Mouse (Mus musculus): Measurements from ENCODE around the gene Gcnt2. TPM values are rescaled to one million over a fixed set of nuclear protein-coding genes. Genes with fewer than 3 reads are reported as not detected.

Gcnt2 gene
- polyA plus RNA-seq, 1 experiment: not detected

GRCm38 (mm10) chr13:40898698-40899097 lies 39.1 kb downstream of the Gcnt2 start:
- TF ChIP-seq POLR2A (IDR thresholded peaks at IDR 0.05; ENCODE audit: insufficient read depth, low read depth, low read length) (no peak), CTCF (IDR thresholded peaks at IDR 0.05; ENCODE audit: insufficient read depth, low read depth, low read length) (no peak)
- WGBS: 87% methylated on average over 4 of the region's 4 CpGs
- H3K4me3 ChIP-seq (ENCODE audit: insufficient read depth, low read depth, low read length): no peak overlapping the region
- H3K27ac ChIP-seq (ENCODE audit: insufficient read depth, low read depth, low read length): no peak overlapping the region
- no peaks in the 10 kb centered on the region for H3K4me1 ChIP-seq (ENCODE audit: control insufficient read depth, insufficient read depth, low read length)

GRCm38 (mm10) chr13:40899349-40899993 lies 39.9 kb downstream of the Gcnt2 start:
- 88% methylated on average over 8 of the region's 8 CpGs for WGBS
- no peaks in the 10 kb centered on the region for H3K4me1 ChIP-seq (ENCODE audit: control insufficient read depth, insufficient read depth, low read length)
- TF ChIP-seq CTCF (IDR thresholded peaks at IDR 0.05; ENCODE audit: insufficient read depth, low read depth, low read length): no peak
- TF ChIP-seq POLR2A (IDR thresholded peaks at IDR 0.05; ENCODE audit: insufficient read depth, low read depth, low read length): no peak
- no peak overlapping the region for H3K27ac ChIP-seq (ENCODE audit: insufficient read depth, low read depth, low read length)
- H3K4me3 ChIP-seq (ENCODE audit: insufficient read depth, low read depth, low read length): no peak overlapping the region

DNA sequence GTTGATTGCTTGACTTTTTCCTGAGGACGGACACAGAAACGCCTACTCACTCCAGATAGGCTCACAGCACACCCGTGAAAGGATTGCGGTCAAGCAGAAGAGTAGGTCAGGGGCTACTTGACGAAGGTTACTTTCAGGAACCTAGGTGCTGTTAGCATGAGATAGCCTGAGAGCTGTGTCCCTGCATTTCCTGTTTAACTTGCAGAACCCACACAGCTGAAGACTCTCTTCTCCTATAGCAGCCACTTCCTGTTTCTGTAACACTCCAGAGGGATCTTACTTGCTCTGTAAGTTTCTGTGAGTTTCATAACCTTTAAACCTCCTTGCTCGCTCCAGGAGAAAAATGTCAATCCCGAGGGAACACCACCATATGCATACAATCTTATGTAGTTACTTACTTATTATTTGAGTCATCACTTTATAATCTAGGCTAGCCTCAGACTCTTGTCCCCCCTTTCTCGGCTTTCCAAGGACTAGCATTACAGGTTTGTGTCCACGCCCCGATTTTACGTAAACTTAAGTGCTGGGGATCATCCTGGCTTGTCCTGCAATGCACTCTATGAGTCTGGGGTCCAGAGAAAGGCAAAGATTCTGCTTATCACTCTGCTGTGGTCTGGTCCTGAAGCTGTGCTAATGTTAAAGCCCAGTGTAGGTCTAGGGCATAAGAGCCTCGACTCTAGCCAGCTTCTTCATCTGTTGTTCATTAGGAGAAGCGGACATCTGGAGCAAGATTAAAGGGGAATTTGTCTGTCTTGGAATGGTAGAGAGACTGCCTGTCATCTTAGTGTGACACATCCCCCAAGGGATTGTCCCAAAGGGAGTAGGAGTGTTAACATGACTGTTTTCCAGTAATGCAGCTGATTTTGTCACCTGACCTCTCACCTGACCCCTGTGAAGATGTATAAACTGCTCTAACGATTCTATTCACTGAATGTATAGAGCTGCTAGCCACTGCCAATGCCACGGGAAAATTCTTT lies 40.7 kb downstream of the Gcnt2 start:
- Histone ChIP-seq H3K4me3 (ENCODE audit: insufficient read depth, low read depth, low read length) (no peak overlapping the region), H3K27ac (ENCODE audit: insufficient read depth, low read depth, low read length) (no peak overlapping the region), H3K4me1 (ENCODE audit: control insufficient read depth, insufficient read depth, low read length) (no peaks in the 10 kb centered on the region)
- WGBS: 89% methylated on average over 15 of the region's 15 CpGs
- TF ChIP-seq CTCF (IDR thresholded peaks at IDR 0.05; ENCODE audit: insufficient read depth, low read depth, low read length) (no peak), POLR2A (IDR thresholded peaks at IDR 0.05; ENCODE audit: insufficient read depth, low read depth, low read length) (no peak)

DNA sequence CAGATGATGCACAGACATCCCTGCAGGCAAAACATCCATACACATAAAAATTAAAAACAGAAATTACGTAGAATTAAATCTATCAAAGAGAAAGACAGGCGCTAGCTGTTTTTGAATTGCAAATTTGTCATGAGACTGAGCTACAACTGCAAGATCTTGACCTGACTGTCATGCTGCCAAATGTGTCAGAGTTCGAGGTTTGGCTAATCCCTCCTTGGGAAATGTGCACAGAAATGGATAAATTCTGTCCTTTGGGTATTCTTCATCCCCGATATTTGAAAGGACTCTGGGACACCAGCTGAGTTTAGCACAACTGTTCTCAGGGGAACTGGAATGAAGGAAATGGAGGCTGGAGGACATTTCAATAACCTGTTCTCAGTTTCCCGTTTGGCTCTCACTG lies 41.7 kb downstream of the Gcnt2 start:
- Histone ChIP-seq H3K27ac (ENCODE audit: insufficient read depth, low read depth, low read length) (no peak overlapping the region), H3K4me3 (ENCODE audit: insufficient read depth, low read depth, low read length) (no peak overlapping the region), H3K4me1 (ENCODE audit: control insufficient read depth, insufficient read depth, low read length) (no peaks in the 10 kb centered on the region)
- 72% methylated on average over 5 of the region's 5 CpGs for WGBS
- TF ChIP-seq CTCF (IDR thresholded peaks at IDR 0.05; ENCODE audit: insufficient read depth, low read depth, low read length) (no peak), POLR2A (IDR thresholded peaks at IDR 0.05; ENCODE audit: insufficient read depth, low read depth, low read length) (no peak)

DNA sequence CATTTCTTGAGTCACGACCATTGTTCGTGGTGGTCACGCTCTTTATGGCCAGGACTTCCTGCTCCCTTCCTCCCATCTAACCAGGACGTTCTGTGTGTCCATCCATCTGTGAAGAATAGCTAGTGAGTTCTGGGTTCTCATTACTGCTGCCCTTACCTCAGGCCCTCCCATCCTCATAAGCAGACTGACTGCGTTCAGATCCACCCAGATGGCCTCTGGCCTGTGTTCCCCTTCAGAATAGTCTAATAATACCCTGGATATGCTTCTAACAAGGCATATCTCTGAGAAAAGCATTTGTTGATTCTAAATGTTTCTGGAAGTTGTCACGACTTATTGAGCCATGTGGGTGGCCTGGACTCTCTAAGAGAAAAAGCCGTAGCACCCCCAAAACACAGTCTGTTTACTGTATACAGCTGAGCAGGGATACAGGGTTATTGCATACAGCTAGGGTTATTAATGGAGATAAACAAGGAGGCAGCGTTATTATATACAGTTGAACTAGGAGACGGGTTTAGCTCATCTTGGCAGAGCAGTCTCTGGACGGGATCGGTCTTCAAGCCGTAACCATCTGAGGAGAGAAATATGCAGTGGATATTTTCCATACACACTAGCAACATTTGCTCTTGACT lies 42.4 kb downstream of the Gcnt2 start:
- 91% methylated on average over 12 of the region's 12 CpGs for WGBS
- TF ChIP-seq CTCF (IDR thresholded peaks at IDR 0.05; ENCODE audit: insufficient read depth, low read depth, low read length): no peak
- no peak for TF ChIP-seq POLR2A (IDR thresholded peaks at IDR 0.05; ENCODE audit: insufficient read depth, low read depth, low read length)
- no peak overlapping the region for H3K27ac ChIP-seq (ENCODE audit: insufficient read depth, low read depth, low read length)
- no peaks in the 10 kb centered on the region for H3K4me1 ChIP-seq (ENCODE audit: control insufficient read depth, insufficient read depth, low read length)
- H3K4me3 ChIP-seq (ENCODE audit: insufficient read depth, low read depth, low read length): no peak overlapping the region

DNA sequence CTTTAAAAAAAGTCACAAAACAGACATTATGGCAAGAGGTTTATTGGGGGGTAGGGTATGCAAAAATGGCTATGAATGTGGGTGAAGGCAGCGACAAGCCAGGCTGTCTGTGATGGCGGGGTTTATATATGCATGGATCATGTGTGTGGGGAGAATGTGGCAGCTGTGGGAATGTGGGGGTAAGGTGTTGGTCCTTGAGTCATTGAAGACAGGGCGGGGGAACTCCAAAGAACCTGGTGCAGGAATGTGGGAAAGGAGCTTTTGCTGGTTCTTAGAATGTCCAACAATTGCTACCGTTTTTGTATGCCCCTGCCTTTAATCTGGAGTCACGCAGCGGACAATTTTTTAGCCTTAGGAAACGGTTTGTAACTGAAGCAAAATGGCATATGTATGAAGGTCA lies 44.5 kb downstream of the Gcnt2 start:
- WGBS: 96% methylated on average over 7 of the region's 7 CpGs
- TF ChIP-seq POLR2A (IDR thresholded peaks at IDR 0.05; ENCODE audit: insufficient read depth, low read depth, low read length) (no peak), CTCF (IDR thresholded peaks at IDR 0.05; ENCODE audit: insufficient read depth, low read depth, low read length) (no peak)

GRCm38 (mm10) chr13:40906528-40906927 lies 47.0 kb downstream of the Gcnt2 start:
- Histone ChIP-seq H3K27ac (ENCODE audit: insufficient read depth, low read depth, low read length) (no peak overlapping the region), H3K4me3 (ENCODE audit: insufficient read depth, low read depth, low read length) (no peak overlapping the region), H3K4me1 (ENCODE audit: control insufficient read depth, insufficient read depth, low read length) (no peaks in the 10 kb centered on the region)
- TF ChIP-seq POLR2A (IDR thresholded peaks at IDR 0.05; ENCODE audit: insufficient read depth, low read depth, low read length) (no peak), CTCF (IDR thresholded peaks at IDR 0.05; ENCODE audit: insufficient read depth, low read depth, low read length) (no peak)
- 87% methylated on average over 7 of the region's 7 CpGs for WGBS

More for the DNA sequence above, 44.5 kb downstream of the Gcnt2 start:
- H3K4me1 ChIP-seq (ENCODE audit: control insufficient read depth, insufficient read depth, low read length): no peaks in the 10 kb centered on the region
- H3K27ac ChIP-seq (ENCODE audit: insufficient read depth, low read depth, low read length): no peak overlapping the region
- no peak overlapping the region for H3K4me3 ChIP-seq (ENCODE audit: insufficient read depth, low read depth, low read length)

DNA sequence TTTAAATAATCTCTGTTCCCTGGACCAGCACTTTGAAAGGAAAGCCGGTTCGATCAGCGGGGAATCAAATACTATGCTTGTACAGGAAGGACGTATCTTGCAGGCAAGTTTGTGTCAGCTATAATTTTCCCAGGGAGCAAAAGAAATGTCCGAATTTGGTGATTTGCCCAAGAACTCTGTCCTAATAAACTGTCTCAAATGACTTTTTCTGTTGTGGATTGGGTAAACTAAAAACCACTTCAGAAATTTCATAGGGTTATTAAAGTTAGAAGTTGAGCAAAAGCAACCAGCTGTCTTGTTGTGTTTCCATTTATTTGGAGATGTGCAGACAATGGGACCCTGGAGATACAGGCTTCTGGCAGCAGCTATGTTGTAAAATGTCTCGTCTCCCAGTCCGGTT lies 47.7 kb downstream of the Gcnt2 start:
- Histone ChIP-seq H3K4me1 (ENCODE audit: control insufficient read depth, insufficient read depth, low read length) (no peaks in the 10 kb centered on the region), H3K4me3 (ENCODE audit: insufficient read depth, low read depth, low read length) (no peak overlapping the region), H3K27ac (ENCODE audit: insufficient read depth, low read depth, low read length) (no peak overlapping the region)
- 78% methylated on average over 7 of the region's 7 CpGs for WGBS
- TF ChIP-seq POLR2A (IDR thresholded peaks at IDR 0.05; ENCODE audit: insufficient read depth, low read depth, low read length): no peak
- no peak for TF ChIP-seq CTCF (IDR thresholded peaks at IDR 0.05; ENCODE audit: insufficient read depth, low read depth, low read length)

DNA sequence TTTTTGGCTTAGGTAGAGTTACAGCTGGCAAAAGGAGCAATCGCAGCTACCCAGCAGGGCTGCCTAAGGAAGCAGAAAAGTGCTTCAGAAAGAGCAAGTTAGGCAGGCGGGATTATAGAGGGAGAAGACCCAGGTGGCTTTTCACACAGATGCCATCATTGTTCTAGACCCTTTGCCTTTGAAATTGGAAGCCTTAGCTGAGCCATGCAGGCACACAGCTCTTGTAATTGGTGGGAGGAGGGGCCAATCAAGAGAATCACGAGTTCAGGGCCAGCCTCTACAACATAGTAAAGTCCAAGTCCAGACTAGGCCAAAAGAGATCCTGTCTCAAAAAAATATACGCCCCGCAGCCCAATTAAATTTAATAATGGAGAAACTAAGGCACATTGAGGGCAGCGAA lies 48.5 kb downstream of the Gcnt2 start:
- Histone ChIP-seq H3K4me1 (ENCODE audit: control insufficient read depth, insufficient read depth, low read length) (no peaks in the 10 kb centered on the region), H3K4me3 (ENCODE audit: insufficient read depth, low read depth, low read length) (no peak overlapping the region), H3K27ac (ENCODE audit: insufficient read depth, low read depth, low read length) (no peak overlapping the region)
- TF ChIP-seq POLR2A (IDR thresholded peaks at IDR 0.05; ENCODE audit: insufficient read depth, low read depth, low read length): no peak
- no peak for TF ChIP-seq CTCF (IDR thresholded peaks at IDR 0.05; ENCODE audit: insufficient read depth, low read depth, low read length)
- WGBS: 67% methylated on average over 6 of the region's 6 CpGs

All from olfactory bulb, adult 2 months (tissue).